Mouse (Mus musculus) hindbrain, postnatal 0 days (tissue): ENCODE data around the gene Fam166b. TPM values are rescaled to one million over a fixed set of nuclear protein-coding genes. Genes with fewer than 3 reads are reported as not detected.
A peak's percentile ranks its signal among the peaks of the same experiment; 100 is the strongest.

Experiments used
- ATAC-seq: fragments of 200-750 bp; cut with Nextera tagmentation; 2 replicates; pipeline ENCODE4 v1.8.0; 2017; ENCODE audit warnings: mild to moderate bottlenecking, moderate TSS enrichment, moderate library complexity
- DNase-seq: peaks from one replicate; pipeline ENCODE4 v3.0.0-alpha.2; 2015; ENCODE audit warnings: low spot score
- H3K27ac ChIP-seq: fragments of 300-500 bp; sonication (generic); 2 replicates; pipeline ENCODE4 v1.5.1; 2014; ENCODE audit warnings: mild to moderate bottlenecking
- H3K27me3 ChIP-seq: fragments of 300-500 bp; sonication (generic); 2 replicates; pipeline ENCODE4 v1.6.1; 2014; ENCODE audit warnings: low read length, mixed read lengths; ENCODE audit not compliant: insufficient read depth
- H3K36me3 ChIP-seq: fragments of 300-500 bp; sonication (generic); 2 replicates; pipeline ENCODE4 v1.6.1; 2014; ENCODE audit warnings: low read length, mixed read lengths; ENCODE audit not compliant: insufficient read depth
- H3K4me1 ChIP-seq: fragments of 300-500 bp; sonication (generic); 2 replicates; pipeline ENCODE4 v1.6.1; 2014; ENCODE audit warnings: antibody characterized with exemption, low read length, mixed read lengths; ENCODE audit not compliant: insufficient read depth
- H3K4me2 ChIP-seq: fragments of 300-500 bp; sonication (generic); 2 replicates; pipeline ENCODE4 v1.6.1; 2014; ENCODE audit warnings: low read depth, mild to moderate bottlenecking, low read length, moderate library complexity, mixed read lengths
- H3K4me3 ChIP-seq: fragments of 300-500 bp; sonication (generic); 2 replicates; pipeline ENCODE4 v1.5.1; 2014; ENCODE audit warnings: low read length
- H3K9ac ChIP-seq: fragments of 300-500 bp; sonication (generic); replicated peaks from 2 replicates; pipeline ENCODE4 v1.6.1; 2014; ENCODE audit warnings: mild to moderate bottlenecking, low read length, moderate library complexity, mixed read lengths
- H3K9me3 ChIP-seq: fragments of 300-500 bp; sonication (generic); 2 replicates; pipeline ENCODE4 v1.6.1; 2016; ENCODE audit warnings: low read length, mixed read lengths
- CTCF ChIP-seq: IDR thresholded peaks from 2 replicates; pipeline ENCODE4 v1.5.1; 2016; ENCODE audit warnings: antibody characterized with exemption, control low read depth, low read depth
- WGBS: fragments of 180-500 bp; shearing (Covaris S2); extraction: QIAGEN DNeasy Blood & Tissue Kit; methylation state at CpG from one replicate; pipeline ENCODE4 v1.1.7; 2014; 5-methylcytosine and 5-hydroxymethylcytosine counted together
- polyA plus RNA-seq: library from polyadenylated mRNA; unstranded; fragments of >200 nt; fragmentation: Nextera tagmentation; extraction: Ambion mirVana; gene quantifications from 2 replicates; pipeline ENCODE4 v1.2.1, GENCODE M21; 2015
- total RNA-seq: library from RNA; depleted of rRNA; stranded (reverse); fragments of >200 nt; gene quantifications from 2 replicates; pipeline ENCODE4 v1.2.3, GENCODE M21; 2014; rRNA removed

Gene Fam166b
- total and polyA plus RNA-seq, 2 experiments from 2014 or later: 1.4 to 1.6 TPM

- Histone ChIP-seq H3K9me3 (no peaks in the 10 kb centered on the region), H3K27ac (no peak overlapping the region), H3K9ac (peak overlapping the region; percentile 78; the same call in 1 of the 2 replicates), H3K4me2 (peak overlapping the region; percentile 94), H3K27me3 (no peaks in the 10 kb centered on the region), H3K36me3 (no peaks in the 10 kb centered on the region), H3K4me1 (peaks cover 11% of the 10 kb centered on the region; the same call in 1 of the 2 replicates), H3K4me3 (peak overlapping the region; percentile 70)
- ATAC-seq (no peak), DNase-seq (no peak)
- TF ChIP-seq CTCF: no peak
- WGBS: 59% methylated on average over 11 of the region's 11 CpGs
These were observed 45.5 kb downstream of the Fam166b start for GRCm38 (mm10) chr4:43383246-43384082.

DNA sequence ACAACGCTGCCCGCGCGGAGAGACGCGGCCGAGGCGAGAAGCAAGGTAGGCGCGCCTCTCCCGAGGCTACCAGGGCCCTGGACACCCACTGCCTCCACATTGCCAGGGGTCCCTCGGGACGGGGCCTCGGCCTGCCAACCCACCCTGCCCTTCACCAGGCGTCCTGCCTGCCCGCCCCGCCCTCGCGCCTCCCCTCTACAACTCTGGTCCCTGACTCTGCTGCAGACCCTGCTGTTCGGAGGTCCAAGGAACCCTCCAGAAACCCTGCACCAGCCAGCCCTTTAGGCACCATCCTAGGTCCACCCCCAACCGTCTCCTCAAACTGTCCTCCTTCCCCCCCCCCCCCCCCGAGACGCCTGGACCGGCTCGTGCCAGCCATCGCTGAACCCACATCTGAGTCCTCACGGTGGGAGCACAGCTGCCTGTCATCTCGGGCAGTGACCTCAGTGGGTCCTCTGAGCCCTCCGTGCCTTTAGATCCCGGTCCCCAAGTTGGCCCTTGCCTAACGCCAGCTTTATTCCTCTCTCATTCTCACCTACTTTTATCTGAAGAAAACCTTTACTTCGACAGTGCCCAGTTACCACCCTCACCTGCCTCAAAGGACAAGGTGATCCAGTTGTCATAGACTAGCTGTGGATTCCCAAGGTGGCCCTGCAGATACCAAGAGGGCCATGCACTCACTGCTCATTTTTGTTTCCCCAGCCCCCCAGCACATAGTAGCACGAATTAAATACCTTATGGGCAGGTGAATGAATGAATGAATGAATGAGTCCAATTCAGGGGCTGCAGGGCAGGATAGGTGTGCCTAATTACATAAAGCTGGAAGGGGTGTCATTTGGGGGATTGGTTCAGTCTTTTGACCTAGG is 46.5 kb downstream of the Fam166b start:
- H3K36me3 ChIP-seq: no peaks in the 10 kb centered on the region
- H3K9ac ChIP-seq: peak overlapping the region; percentile 78
- WGBS: 5% methylated on average over 27 of the region's 33 CpGs
- peaks cover 11% of the 10 kb centered on the region; the same call in 1 of the 2 replicates for H3K4me1 ChIP-seq
- H3K27ac ChIP-seq: peak overlapping the region; percentile 85
- DNase-seq (no peak), ATAC-seq (peak; percentile 81)
- H3K4me2 ChIP-seq: peak overlapping the region; percentile 94
- H3K4me3 ChIP-seq: peak overlapping the region; percentile 70
- H3K27me3 ChIP-seq: no peaks in the 10 kb centered on the region
- TF ChIP-seq CTCF: no peak
- H3K9me3 ChIP-seq: no peaks in the 10 kb centered on the region

DNA sequence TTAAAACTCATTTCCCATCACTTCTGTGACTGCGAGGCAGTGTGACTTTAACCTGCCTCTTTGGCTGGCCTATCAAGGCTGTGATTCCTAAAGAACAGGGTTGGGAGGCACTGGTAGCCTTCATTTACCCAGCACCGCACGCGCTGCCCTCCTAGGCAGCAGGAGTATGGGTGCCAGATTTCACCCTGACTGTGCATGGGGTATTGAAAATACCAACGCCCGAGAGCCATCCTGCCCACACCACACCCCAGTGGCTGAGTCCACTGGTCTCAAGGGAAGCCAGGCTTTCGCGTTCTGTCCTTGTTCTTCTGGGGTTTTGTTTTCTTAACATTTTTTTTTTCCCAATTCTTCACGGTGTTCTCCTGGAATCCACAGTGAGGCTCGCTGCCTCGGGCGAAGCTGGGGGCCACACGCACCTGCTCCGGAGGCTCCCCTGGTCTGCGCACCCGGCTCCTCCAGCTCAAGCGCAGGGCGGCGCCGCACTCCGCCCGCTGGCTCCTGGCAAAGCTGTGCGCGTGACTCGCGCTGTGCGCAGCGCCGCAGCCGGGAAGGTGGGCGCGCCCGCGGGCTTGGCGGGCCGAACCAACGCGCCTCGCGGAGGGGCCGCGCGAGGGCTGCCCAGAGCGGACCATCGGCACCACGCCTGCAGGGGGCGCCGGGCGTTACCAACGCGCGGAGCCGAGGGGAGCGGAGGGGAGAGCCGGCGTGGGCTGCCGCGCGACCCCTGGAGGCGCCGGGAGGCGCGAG is 47.4 kb downstream of the Fam166b start, which contains the start of gene Rusc2:
Gene Rusc2, plus strand, starts transcription at position 572 of the 747 bp plus-strand sequence.
- peak within 1 kb of the TSS; percentile 94 for H3K4me2 ChIP-seq
- WGBS: under 1% methylated on average over 62 of the region's 63 CpGs
- H3K27ac ChIP-seq: peak within 1 kb of the TSS; percentile 85

DNA sequence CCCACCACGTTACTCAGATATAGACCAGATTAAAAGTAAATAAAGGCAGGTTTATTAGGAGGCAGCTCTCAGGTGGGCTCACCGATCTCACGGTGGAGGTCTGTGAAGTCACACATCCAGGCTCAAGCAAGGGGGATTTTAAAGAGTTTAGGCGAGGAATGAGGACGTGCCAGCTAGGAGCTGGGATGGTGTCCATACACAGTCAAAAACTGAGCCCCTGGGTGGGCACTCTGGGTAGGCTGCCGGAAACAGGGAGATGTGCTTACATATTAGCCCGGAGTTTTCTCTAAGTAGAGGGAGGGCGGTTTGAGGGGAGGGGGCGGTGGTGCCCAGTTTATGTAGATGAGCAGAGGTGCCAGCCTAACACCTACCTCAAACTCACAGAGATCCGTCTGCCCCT is 48.0 kb downstream of the Fam166b start:
- H3K27me3 ChIP-seq: no peaks in the 10 kb centered on the region
- peak overlapping the region; percentile 78; the same call in 1 of the 2 replicates for H3K9ac ChIP-seq
- H3K4me3 ChIP-seq: peak overlapping the region; percentile 70
- H3K9me3 ChIP-seq: no peaks in the 10 kb centered on the region
- TF ChIP-seq CTCF: no peak
- no peak overlapping the region for H3K27ac ChIP-seq
- no peak for ATAC-seq
- peaks cover 11% of the 10 kb centered on the region; the same call in 1 of the 2 replicates for H3K4me1 ChIP-seq
- no peak for DNase-seq
- WGBS: 37% methylated on average over 10 of the region's 10 CpGs
- H3K4me2 ChIP-seq: peak overlapping the region; percentile 94
- no peaks in the 10 kb centered on the region for H3K36me3 ChIP-seq

More for the DNA sequence above, 47.4 kb downstream of the Fam166b start, which contains the start of gene Rusc2:
- Histone ChIP-seq H3K4me3 (peak within 1 kb of the TSS; percentile 70), H3K9me3 (no peaks in the 10 kb centered on the region), H3K36me3 (no peaks in the 10 kb centered on the region), H3K4me1 (peaks cover 11% of the 10 kb centered on the region; the same call in 1 of the 2 replicates), H3K9ac (peak within 1 kb of the TSS; percentile 78), H3K27me3 (no peaks in the 10 kb centered on the region)
- ATAC-seq (peak; percentile 96), DNase-seq (peak; percentile 98)
- TF ChIP-seq CTCF: peak; percentile 42; the same call in 1 of the 2 replicates

DNA sequence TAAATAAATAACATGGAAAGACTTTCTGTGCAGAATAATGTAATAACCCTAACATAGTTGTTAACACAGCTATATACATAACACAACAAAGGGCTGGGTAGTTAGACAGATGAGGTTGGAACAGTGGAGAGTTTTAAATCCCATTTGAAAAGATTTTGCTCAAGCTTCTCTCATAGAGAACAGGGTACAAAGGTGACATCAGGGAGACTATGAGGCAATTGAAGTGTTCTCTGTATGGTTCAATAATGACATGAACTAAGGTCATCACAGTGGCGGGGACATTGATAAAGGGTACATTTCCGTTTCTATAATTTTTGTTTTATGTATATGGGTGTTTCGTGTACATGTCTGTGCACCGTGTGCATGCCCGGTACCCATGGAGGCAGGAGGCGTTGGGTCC is 49.3 kb downstream of the Fam166b start:
- TF ChIP-seq CTCF: no peak
- no peaks in the 10 kb centered on the region for H3K27me3 ChIP-seq
- no peak overlapping the region for H3K9ac ChIP-seq
- WGBS: 93% methylated on average over 6 of the region's 6 CpGs
- no peak overlapping the region for H3K4me2 ChIP-seq
- peaks cover 11% of the 10 kb centered on the region; the same call in 1 of the 2 replicates for H3K4me1 ChIP-seq
- H3K4me3 ChIP-seq: no peak overlapping the region
- no peak for ATAC-seq
- no peak overlapping the region for H3K27ac ChIP-seq
- no peaks in the 10 kb centered on the region for H3K36me3 ChIP-seq
- no peak for DNase-seq
- H3K9me3 ChIP-seq: no peaks in the 10 kb centered on the region

Other genes with a start within 250 kb of the Fam166b start
- 0.32 and 2.4 TPM in 2 replicates for gene Atp8b5, start 162.0 kb downstream of the Fam166b start, total RNA-seq
- 0.44 and 0.54 TPM in 2 replicates for gene Atp8b5, start 162.0 kb downstream of the Fam166b start, polyA plus RNA-seq
- 151 and 189 TPM in 2 replicates for gene Rusc2, start 47.2 kb downstream of the Fam166b start, total RNA-seq
- gene Rusc2, start 47.2 kb downstream of the Fam166b start, polyA plus RNA-seq: 51.3 and 63.8 TPM in 2 replicates
- 157 and 171 TPM in 2 replicates for gene Tesk1, start 12.8 kb upstream of the Fam166b start, total RNA-seq
- gene Tesk1, start 12.8 kb upstream of the Fam166b start, polyA plus RNA-seq: 16.2 and 17.8 TPM in 2 replicates
- gene Cd72, start 25.5 kb upstream of the Fam166b start, total RNA-seq: not detected in 2 replicates
- 4.4 and 4.7 TPM in 2 replicates for gene Cd72, start 25.5 kb upstream of the Fam166b start, polyA plus RNA-seq
- 0.90 TPM in 1 of 2 replicates, not detected in the other for gene Sit1, start 54.6 kb upstream of the Fam166b start, total RNA-seq
- not detected in 2 replicates for gene Sit1, start 54.6 kb upstream of the Fam166b start, polyA plus RNA-seq
- 36.6 and 89.9 TPM in 2 replicates for gene Ccdc107, start 63.8 kb upstream of the Fam166b start, total RNA-seq
- gene Ccdc107, start 63.8 kb upstream of the Fam166b start, polyA plus RNA-seq: 104 and 108 TPM in 2 replicates
- gene Arhgef39, start 70.6 kb upstream of the Fam166b start, total RNA-seq: 6.9 and 20.6 TPM in 2 replicates
- 4.5 and 8.0 TPM in 2 replicates for gene Arhgef39, start 70.6 kb upstream of the Fam166b start, polyA plus RNA-seq
- 0.26 TPM in 1 of 2 replicates, not detected in the other for gene Car9, start 77.8 kb upstream of the Fam166b start, total RNA-seq
- gene Car9, start 77.8 kb upstream of the Fam166b start, polyA plus RNA-seq: 0.50 and 1.1 TPM in 2 replicates
- 2.4 and 5.9 TPM in 2 replicates for gene Tpm2, start 94.6 kb upstream of the Fam166b start, total RNA-seq
- gene Tpm2, start 94.6 kb upstream of the Fam166b start, polyA plus RNA-seq: 7.7 and 9.4 TPM in 2 replicates
- gene Creb3, start 133.2 kb upstream of the Fam166b start, total RNA-seq: 40.1 and 75.9 TPM in 2 replicates
- 77.9 and 82.8 TPM in 2 replicates for gene Creb3, start 133.2 kb upstream of the Fam166b start, polyA plus RNA-seq
- gene Tln1, start 133.6 kb upstream of the Fam166b start, total RNA-seq: 43.0 and 51.0 TPM in 2 replicates
- 69.9 and 70.3 TPM in 2 replicates for gene Tln1, start 133.6 kb upstream of the Fam166b start, polyA plus RNA-seq
- gene Rgp1, start 149.6 kb upstream of the Fam166b start, total RNA-seq: 18.9 and 31.2 TPM in 2 replicates
- 11.5 and 13.5 TPM in 2 replicates for gene Rgp1, start 149.6 kb upstream of the Fam166b start, polyA plus RNA-seq
- 34.0 and 36.3 TPM in 2 replicates for gene Gba2, start 149.7 kb upstream of the Fam166b start, total RNA-seq
- 45.4 and 47.6 TPM in 2 replicates for gene Gba2, start 149.7 kb upstream of the Fam166b start, polyA plus RNA-seq
- gene Msmp, start 155.4 kb upstream of the Fam166b start, total RNA-seq: not detected in 2 replicates
- 1.2 and 1.9 TPM in 2 replicates for gene Msmp, start 155.4 kb upstream of the Fam166b start, polyA plus RNA-seq
- 25.0 and 41.3 TPM in 2 replicates for gene Npr2, start 202.8 kb upstream of the Fam166b start, total RNA-seq
- gene Npr2, start 202.8 kb upstream of the Fam166b start, polyA plus RNA-seq: 8.8 and 8.9 TPM in 2 replicates
- gene Spag8, start 224.5 kb upstream of the Fam166b start, total RNA-seq: 6.8 and 17.0 TPM in 2 replicates
- gene Spag8, start 224.5 kb upstream of the Fam166b start, polyA plus RNA-seq: 7.8 and 8.2 TPM in 2 replicates
- 86.8 and 131 TPM in 2 replicates for gene Hint2, start 227.3 kb upstream of the Fam166b start, total RNA-seq
- gene Hint2, start 227.3 kb upstream of the Fam166b start, polyA plus RNA-seq: 98.7 and 107 TPM in 2 replicates
- gene Tmem8b, start 239.8 kb upstream of the Fam166b start, total RNA-seq: 25.3 and 31.6 TPM in 2 replicates
- 10.3 and 11.4 TPM in 2 replicates for gene Tmem8b, start 239.8 kb upstream of the Fam166b start, polyA plus RNA-seq
- gene Fam221b, start 240.0 kb upstream of the Fam166b start, total RNA-seq: not detected in 2 replicates
- gene Fam221b, start 240.0 kb upstream of the Fam166b start, polyA plus RNA-seq: 1.4 and 1.6 TPM in 2 replicates